In the genomic region with DNA sequence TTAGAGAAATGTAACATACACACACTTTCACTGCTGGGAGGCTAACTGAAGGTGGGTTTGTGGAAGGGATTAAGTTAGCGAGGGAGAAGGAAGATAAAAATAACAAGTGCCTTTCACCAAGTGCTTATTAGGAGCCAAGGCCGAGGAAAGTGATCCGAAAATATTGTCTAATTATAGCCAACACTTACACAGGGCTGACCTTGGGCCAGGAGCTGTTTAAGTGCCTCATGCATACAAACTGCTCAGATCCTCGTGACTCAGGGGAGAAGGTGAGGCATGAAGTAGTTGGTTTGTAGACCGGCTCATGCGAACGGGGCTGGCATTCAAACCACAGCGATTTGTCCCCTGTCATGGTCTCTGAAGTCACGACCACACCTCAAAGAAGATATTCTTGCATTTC, we compare ENCODE assay signal across 8 mouse cellular contexts. TPM values are rescaled to one million over a fixed set of nuclear protein-coding genes. Genes with fewer than 3 reads are reported as not detected.
DNase-seq lines count a peak whose midpoint lies in the region; ATAC-seq and TF ChIP-seq lines count a peak whose summit lies in the region.

No protein-coding gene starts in this region.

- peak overlapping the region; percentile 32 for H3K4me2 ChIP-seq in forebrain, embryonic 13.5 days
- H3K4me2 ChIP-seq in forebrain, embryonic 12.5 days = no peak overlapping the region
- H3K4me2 ChIP-seq in limb, embryonic 14.5 days (replicated peaks; ENCODE audit: low read depth, low read length, severe bottlenecking) = peak overlapping the region; percentile 38

- WGBS in forebrain, embryonic 13.5 days = 61% methylated on average over 9 of the region's 9 CpGs
- 69% methylated on average over 9 of the region's 9 CpGs for WGBS in forebrain, embryonic 12.5 days
- WGBS in limb, embryonic 14.5 days = 52% methylated on average over 9 of the region's 9 CpGs

- no peaks in the 10 kb centered on the region for H3K9me3 ChIP-seq in forebrain, embryonic 13.5 days (replicated peaks)
- no peaks in the 10 kb centered on the region for H3K9me3 ChIP-seq in forebrain, embryonic 12.5 days
- no peaks in the 10 kb centered on the region for H3K9me3 ChIP-seq in limb, embryonic 14.5 days (ENCODE audit: control insufficient read depth, low read length)

- H3K4me3 ChIP-seq in forebrain, embryonic 13.5 days = no peak overlapping the region
- no peak overlapping the region for H3K4me3 ChIP-seq in forebrain, embryonic 12.5 days (replicated peaks)
- H3K4me3 ChIP-seq in limb, embryonic 14.5 days (replicated peaks; ENCODE audit: low read length) = no peak overlapping the region

- no peak for TF ChIP-seq POLR2A in limb, embryonic 14.5 days (IDR thresholded peaks at IDR 0.05; ENCODE audit: borderline replicate concordance, extremely low read depth, insufficient read depth, insufficient read length)

- DNase-seq in thymus, postnatal 4 days = peak; percentile 16
- DNase-seq in thymus, postnatal 25 days = no peak
- no peak for DNase-seq in limb, embryonic 14.5 days (ENCODE audit: low spot score)
- DNase-seq in thymus, postnatal 14 days = no peak

- H3K27me3 ChIP-seq in forebrain, embryonic 13.5 days = peaks cover 10% of the 10 kb centered on the region; the same call in 1 of the 2 replicates
- peaks cover 12% of the 10 kb centered on the region; the same call in 1 of the 2 replicates for H3K27me3 ChIP-seq in forebrain, embryonic 12.5 days
- H3K27me3 ChIP-seq in limb, embryonic 14.5 days (ENCODE audit: control insufficient read depth, insufficient read depth, low read length) = no peaks in the 10 kb centered on the region

- no peak overlapping the region for H3K27ac ChIP-seq in forebrain, embryonic 13.5 days
- H3K27ac ChIP-seq in forebrain, embryonic 12.5 days = no peak overlapping the region
- H3K27ac ChIP-seq in limb, embryonic 14.5 days (replicated peaks; ENCODE audit: low read depth, low read length) = no peak overlapping the region

- no peaks in the 10 kb centered on the region for H3K36me3 ChIP-seq in forebrain, embryonic 13.5 days (ENCODE audit: poor library complexity, severe bottlenecking)
- no peaks in the 10 kb centered on the region for H3K36me3 ChIP-seq in forebrain, embryonic 12.5 days (replicated peaks)
- H3K36me3 ChIP-seq in limb, embryonic 14.5 days (ENCODE audit: control insufficient read depth, insufficient read depth, low read length) = no peaks in the 10 kb centered on the region

- no peak overlapping the region for H3K9ac ChIP-seq in forebrain, embryonic 13.5 days
- H3K9ac ChIP-seq in forebrain, embryonic 12.5 days = no peak overlapping the region
- H3K9ac ChIP-seq in limb, embryonic 14.5 days (ENCODE audit: low read depth, low read length, severe bottlenecking) = no peak overlapping the region

- ATAC-seq in forebrain, embryonic 13.5 days = no peak
- ATAC-seq in forebrain, embryonic 12.5 days (ENCODE audit: low FRiP score) = no peak
- no peak for ATAC-seq in limb, embryonic 14.5 days (ENCODE audit: low FRiP score, low read depth)
- ATAC-seq in erythroid progenitor cell, adult 5-6 weeks (replicated peaks; ENCODE audit: low FRiP score, poor library complexity, severe bottlenecking) = no peak
- no peak for ATAC-seq in frontal cortex, adult (ENCODE audit: low TSS enrichment)

- peaks cover 18% of the 10 kb centered on the region for H3K4me1 ChIP-seq in forebrain, embryonic 13.5 days
- H3K4me1 ChIP-seq in forebrain, embryonic 12.5 days = peaks cover 16% of the 10 kb centered on the region
- peaks cover 13% of the 10 kb centered on the region for H3K4me1 ChIP-seq in limb, embryonic 14.5 days (ENCODE audit: control insufficient read depth, insufficient read depth, low read length)

RNA-seq across cellular contexts. Expression of a gene that starts 12.8 kb away (rescaled TPM):
- polyA plus RNA-seq in forebrain, embryonic 13.5 days (2015; fragmentation: Nextera tagmentation; extraction: Ambion mirVana) = 2.4 and 2.9 TPM in 2 replicates
- 2.9 and 3.6 TPM in 2 replicates for polyA plus RNA-seq in forebrain, embryonic 12.5 days (2016; fragmentation: Nextera tagmentation; extraction: Ambion mirVana)
- 19.6 and 31.2 TPM in 2 replicates for polyA plus RNA-seq in limb, embryonic 14.5 days (2012; rRNA removed)
- 9.9 and 10.5 TPM in 2 replicates for polyA plus RNA-seq in limb, embryonic 14.5 days (2014; fragmentation: Nextera tagmentation; extraction: Ambion mirVana)
- 2.9 and 5.0 TPM in 2 replicates for total RNA-seq in erythroid progenitor cell, adult 5-6 weeks (2015; ENCODE audit: low replicate concordance)
- 1.0 and 9.4 TPM in 2 replicates for total RNA-seq in erythroid progenitor cell, adult 5-6 weeks (2017; ENCODE audit: low replicate concordance)

RNA-seq across cellular contexts. Expression of a gene that starts 17.2 kb away (rescaled TPM):
- polyA plus RNA-seq in forebrain, embryonic 13.5 days (2015; fragmentation: Nextera tagmentation; extraction: Ambion mirVana) = 1.3 and 1.5 TPM in 2 replicates
- 4.1 and 4.7 TPM in 2 replicates for polyA plus RNA-seq in forebrain, embryonic 12.5 days (2016; fragmentation: Nextera tagmentation; extraction: Ambion mirVana)
- 20.5 and 25.8 TPM in 2 replicates for polyA plus RNA-seq in limb, embryonic 14.5 days (2012; rRNA removed)
- 7.4 and 7.5 TPM in 2 replicates for polyA plus RNA-seq in limb, embryonic 14.5 days (2014; fragmentation: Nextera tagmentation; extraction: Ambion mirVana)
- not detected in 2 replicates for total RNA-seq in erythroid progenitor cell, adult 5-6 weeks (2015; ENCODE audit: low replicate concordance)
- total RNA-seq in erythroid progenitor cell, adult 5-6 weeks (2017; ENCODE audit: low replicate concordance) = not detected in 2 replicates

RNA-seq across cellular contexts. Expression of a gene that starts 42.8 kb away (rescaled TPM):
- 81.6 and 85.1 TPM in 2 replicates for polyA plus RNA-seq in forebrain, embryonic 13.5 days (2015; fragmentation: Nextera tagmentation; extraction: Ambion mirVana)
- polyA plus RNA-seq in forebrain, embryonic 12.5 days (2016; fragmentation: Nextera tagmentation; extraction: Ambion mirVana) = 61.9 and 63.2 TPM in 2 replicates
- polyA plus RNA-seq in limb, embryonic 14.5 days (2012; rRNA removed) = 42.9 and 47.2 TPM in 2 replicates
- polyA plus RNA-seq in limb, embryonic 14.5 days (2014; fragmentation: Nextera tagmentation; extraction: Ambion mirVana) = 53.3 and 56.0 TPM in 2 replicates
- total RNA-seq in erythroid progenitor cell, adult 5-6 weeks (2015; ENCODE audit: low replicate concordance) = 1.4 TPM in 1 of 2 replicates, not detected in the other
- 5.8 and 11.4 TPM in 2 replicates for total RNA-seq in erythroid progenitor cell, adult 5-6 weeks (2017; ENCODE audit: low replicate concordance)

RNA-seq across cellular contexts. Expression of a gene that starts 51.8 kb away (rescaled TPM):
- polyA plus RNA-seq in forebrain, embryonic 13.5 days (2015; fragmentation: Nextera tagmentation; extraction: Ambion mirVana) = 0.23 and 0.25 TPM in 2 replicates
- polyA plus RNA-seq in forebrain, embryonic 12.5 days (2016; fragmentation: Nextera tagmentation; extraction: Ambion mirVana) = 0.27 and 0.28 TPM in 2 replicates
- polyA plus RNA-seq in limb, embryonic 14.5 days (2012; rRNA removed) = 1.0 and 2.2 TPM in 2 replicates
- polyA plus RNA-seq in limb, embryonic 14.5 days (2014; fragmentation: Nextera tagmentation; extraction: Ambion mirVana) = 0.74 and 1.8 TPM in 2 replicates
- total RNA-seq in erythroid progenitor cell, adult 5-6 weeks (2015; ENCODE audit: low replicate concordance) = not detected in 2 replicates
- total RNA-seq in erythroid progenitor cell, adult 5-6 weeks (2017; ENCODE audit: low replicate concordance) = not detected in 2 replicates
